Mouse (Mus musculus): ENCODE measurements around the gene Aldh1a3. TPM values are rescaled to one million over a fixed set of nuclear protein-coding genes. Genes with fewer than 3 reads are reported as not detected.

Gene Aldh1a3
- polyA plus RNA-seq, 1 experiment from 2014 or later = 1.5 TPM

DNA sequence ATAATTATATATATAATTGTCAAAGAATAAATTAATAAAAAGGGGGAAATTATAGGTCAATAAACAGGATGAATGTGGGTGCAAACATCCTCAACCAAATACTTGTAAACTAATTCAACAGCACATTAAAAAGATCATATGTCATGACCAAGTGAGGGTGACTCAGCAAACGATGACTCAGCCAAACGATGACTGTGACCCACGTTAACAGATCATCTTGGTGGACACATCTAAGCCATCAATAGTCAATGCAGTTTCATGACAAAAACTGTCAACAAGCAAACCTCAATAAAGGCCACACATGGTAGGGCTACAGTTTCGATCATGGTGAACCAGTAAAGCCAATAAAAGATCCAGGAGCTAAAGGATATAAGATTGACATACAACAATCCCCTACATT, 68.3 kb downstream of the Aldh1a3 start:
- no peak overlapping the region for H3K4me2 ChIP-seq
- peaks cover 6% of the 10 kb centered on the region; the same call in 1 of the 2 replicates for H3K9me3 ChIP-seq (ENCODE audit: low read depth, low read length)
- H3K36me3 ChIP-seq (ENCODE audit: insufficient read depth) = peaks cover 11% of the 10 kb centered on the region
- H3K27me3 ChIP-seq (ENCODE audit: insufficient read depth, low read length) = no peaks in the 10 kb centered on the region
- DNase-seq = no peak
- H3K4me3 ChIP-seq (ENCODE audit: low read depth, low read length) = no peak overlapping the region
- H3K9ac ChIP-seq = no peak overlapping the region
- H3K4me1 ChIP-seq (ENCODE audit: insufficient read depth) = no peaks in the 10 kb centered on the region
- TF ChIP-seq CTCF (IDR thresholded peaks at IDR 0.05; ENCODE audit: low read depth) = no peak
- WGBS = 80% methylated on average over 4 of the region's 4 CpGs
- ATAC-seq (ENCODE audit: insufficient read depth) = no peak
- no peak overlapping the region for H3K27ac ChIP-seq (ENCODE audit: low read depth)

DNA sequence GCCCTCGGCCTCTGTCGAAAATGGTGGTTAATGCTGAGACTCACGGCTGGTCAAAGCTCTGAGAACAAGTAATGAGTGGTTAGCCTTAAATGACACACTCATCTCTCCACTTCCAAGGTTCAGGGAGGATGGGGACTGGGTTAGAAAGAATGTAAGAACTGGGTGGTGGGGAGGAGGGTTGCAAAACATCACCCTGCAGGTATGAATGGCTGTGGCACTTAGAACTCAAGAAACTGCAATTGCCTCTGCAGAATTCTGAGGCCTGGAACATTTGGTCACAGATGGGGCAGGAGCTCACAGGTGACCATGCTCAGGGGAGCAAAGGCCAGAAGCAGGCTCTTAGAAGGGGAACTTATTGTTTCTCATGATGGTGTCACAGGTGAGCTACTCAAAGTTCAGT, 68.9 kb downstream of the Aldh1a3 start:
- peaks cover 6% of the 10 kb centered on the region; the same call in 1 of the 2 replicates for H3K9me3 ChIP-seq (ENCODE audit: low read depth, low read length)
- no peaks in the 10 kb centered on the region for H3K27me3 ChIP-seq (ENCODE audit: insufficient read depth, low read length)
- no peak overlapping the region for H3K27ac ChIP-seq (ENCODE audit: low read depth)
- H3K4me2 ChIP-seq = no peak overlapping the region
- H3K4me1 ChIP-seq (ENCODE audit: insufficient read depth) = no peaks in the 10 kb centered on the region
- TF ChIP-seq CTCF (IDR thresholded peaks at IDR 0.05; ENCODE audit: low read depth) = no peak
- ATAC-seq (ENCODE audit: insufficient read depth) = no peak
- WGBS = 86% methylated on average over 3 of the region's 3 CpGs
- H3K36me3 ChIP-seq (ENCODE audit: insufficient read depth) = peaks cover 11% of the 10 kb centered on the region
- H3K9ac ChIP-seq = no peak overlapping the region
- no peak for DNase-seq
- no peak overlapping the region for H3K4me3 ChIP-seq (ENCODE audit: low read depth, low read length)

DNA sequence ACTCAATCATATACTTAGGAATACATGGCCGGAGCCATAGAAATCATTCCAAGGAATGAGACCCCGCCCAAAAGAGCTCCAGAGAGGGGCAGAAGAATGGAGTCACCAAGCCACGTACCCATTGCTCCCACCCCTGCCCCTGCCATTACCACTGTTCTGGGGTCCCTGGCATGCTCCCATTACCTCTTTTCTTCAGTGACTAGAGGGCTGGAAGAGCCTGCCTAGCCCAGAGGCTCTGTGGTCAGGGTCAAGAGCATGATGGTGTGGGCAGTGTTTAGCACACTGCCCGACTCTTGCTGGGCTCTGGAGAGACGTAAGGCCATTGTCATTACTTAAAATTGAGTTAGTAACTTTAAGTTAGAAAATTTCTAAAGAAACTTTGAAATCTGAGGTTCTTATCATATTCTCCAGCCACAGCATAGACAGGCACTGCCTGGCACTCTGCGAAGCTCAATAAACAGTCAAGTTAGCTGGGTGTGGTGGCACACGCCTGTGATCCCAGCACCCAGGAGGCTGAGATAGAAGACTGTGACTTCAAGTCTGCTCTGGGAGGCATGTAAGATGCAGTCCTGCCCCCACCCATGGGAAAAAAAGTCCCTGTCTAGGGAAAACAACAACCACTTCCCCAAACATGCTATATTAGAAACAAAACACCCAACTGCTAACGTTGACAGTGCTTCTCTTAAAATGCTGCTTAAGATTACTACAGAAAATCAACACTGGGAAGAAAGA, 71.4 kb downstream of the Aldh1a3 start:
- Histone ChIP-seq H3K36me3 (ENCODE audit: insufficient read depth) (peaks cover 11% of the 10 kb centered on the region), H3K27ac (ENCODE audit: low read depth) (no peak overlapping the region), H3K9ac (no peak overlapping the region), H3K4me1 (ENCODE audit: insufficient read depth) (no peaks in the 10 kb centered on the region), H3K27me3 (ENCODE audit: insufficient read depth, low read length) (no peaks in the 10 kb centered on the region), H3K9me3 (ENCODE audit: low read depth, low read length) (no peaks in the 10 kb centered on the region), H3K4me3 (ENCODE audit: low read depth, low read length) (no peak overlapping the region), H3K4me2 (no peak overlapping the region)
- ATAC-seq (ENCODE audit: insufficient read depth) (no peak), DNase-seq (no peak)
- no peak for TF ChIP-seq CTCF (IDR thresholded peaks at IDR 0.05; ENCODE audit: low read depth)
- 76% methylated on average over 8 of the region's 8 CpGs for WGBS

DNA sequence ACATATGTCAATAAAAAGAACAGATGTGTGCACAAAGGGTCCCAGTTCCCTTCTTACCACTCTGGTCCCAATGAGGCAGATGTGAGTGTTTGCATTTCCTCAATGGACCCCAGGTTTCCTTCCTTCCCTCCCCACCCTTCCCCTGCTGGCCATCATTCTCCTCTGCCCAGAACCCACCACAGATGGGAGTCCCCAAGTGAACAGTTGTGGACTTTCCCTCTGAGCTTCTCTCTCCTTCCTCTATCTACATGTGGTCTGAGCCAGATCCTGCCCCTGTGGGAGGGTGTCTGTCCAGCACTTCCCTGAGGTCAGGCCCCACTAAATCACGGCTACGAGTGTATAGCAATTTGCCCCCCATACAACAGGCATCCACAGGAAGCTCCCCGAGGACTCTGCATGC, 72.4 kb downstream of the Aldh1a3 start:
- peaks cover 5% of the 10 kb centered on the region; the same call in 1 of the 2 replicates for H3K36me3 ChIP-seq (ENCODE audit: insufficient read depth)
- DNase-seq (no peak), ATAC-seq (ENCODE audit: insufficient read depth) (no peak)
- no peak overlapping the region for H3K27ac ChIP-seq (ENCODE audit: low read depth)
- H3K4me1 ChIP-seq (ENCODE audit: insufficient read depth) = no peaks in the 10 kb centered on the region
- TF ChIP-seq CTCF (IDR thresholded peaks at IDR 0.05; ENCODE audit: low read depth) = no peak
- no peaks in the 10 kb centered on the region for H3K27me3 ChIP-seq (ENCODE audit: insufficient read depth, low read length)
- H3K4me2 ChIP-seq = no peak overlapping the region
- no peak overlapping the region for H3K9ac ChIP-seq
- no peaks in the 10 kb centered on the region for H3K9me3 ChIP-seq (ENCODE audit: low read depth, low read length)
- no peak overlapping the region for H3K4me3 ChIP-seq (ENCODE audit: low read depth, low read length)
- WGBS = 51% methylated on average over 3 of the region's 3 CpGs

DNA sequence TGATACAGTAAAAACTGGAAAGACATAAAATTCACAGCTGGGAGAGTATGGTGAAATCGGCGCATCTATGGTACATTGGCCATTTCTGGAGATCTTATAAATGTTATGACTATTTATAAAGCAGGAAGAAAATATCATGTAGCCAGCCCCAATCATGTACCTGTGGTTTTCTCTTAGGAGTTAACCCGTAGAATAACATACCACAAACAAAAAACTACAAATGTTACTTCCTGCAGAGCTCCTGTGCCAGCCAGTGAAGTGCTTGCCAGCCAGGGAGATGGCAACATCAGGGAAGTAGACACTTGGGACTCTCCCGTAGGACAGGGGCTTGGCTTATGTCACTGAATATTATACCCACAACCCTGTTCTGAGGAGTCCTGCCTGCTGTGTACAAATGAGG, 76.2 kb downstream of the Aldh1a3 start:
- Histone ChIP-seq H3K9me3 (ENCODE audit: low read depth, low read length) (no peaks in the 10 kb centered on the region), H3K9ac (no peak overlapping the region), H3K4me2 (no peak overlapping the region), H3K27me3 (ENCODE audit: insufficient read depth, low read length) (no peaks in the 10 kb centered on the region), H3K36me3 (ENCODE audit: insufficient read depth) (no peaks in the 10 kb centered on the region), H3K4me3 (ENCODE audit: low read depth, low read length) (no peak overlapping the region), H3K4me1 (ENCODE audit: insufficient read depth) (no peaks in the 10 kb centered on the region), H3K27ac (ENCODE audit: low read depth) (no peak overlapping the region)
- WGBS = 78% methylated on average over 4 of the region's 4 CpGs
- TF ChIP-seq CTCF (IDR thresholded peaks at IDR 0.05; ENCODE audit: low read depth) = no peak
- ATAC-seq (ENCODE audit: insufficient read depth) = no peak
- DNase-seq = no peak

DNA sequence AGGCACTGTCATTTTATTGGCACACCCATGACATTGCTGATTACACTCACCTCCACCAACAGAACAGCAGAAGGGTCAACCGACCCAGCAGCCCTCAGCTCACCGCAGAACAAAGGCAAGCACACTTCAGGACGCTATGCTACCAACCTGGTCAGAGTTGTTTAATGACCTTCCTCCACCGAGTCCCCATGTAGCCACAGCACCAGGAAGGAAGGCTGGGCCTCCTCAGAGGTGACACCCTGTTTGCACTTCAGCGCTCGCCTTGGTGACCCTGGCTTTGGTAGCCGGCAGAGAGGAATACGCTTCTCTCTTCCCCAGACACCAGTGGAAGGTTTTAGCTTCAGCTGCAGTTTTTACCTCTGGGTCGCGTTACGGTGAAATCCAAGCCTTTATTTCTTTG, 77.6 kb downstream of the Aldh1a3 start:
- ATAC-seq (ENCODE audit: insufficient read depth) = no peak
- Histone ChIP-seq H3K4me3 (ENCODE audit: low read depth, low read length) (no peak overlapping the region), H3K9me3 (ENCODE audit: low read depth, low read length) (no peaks in the 10 kb centered on the region), H3K27me3 (ENCODE audit: insufficient read depth, low read length) (no peaks in the 10 kb centered on the region), H3K9ac (no peak overlapping the region), H3K36me3 (ENCODE audit: insufficient read depth) (no peaks in the 10 kb centered on the region), H3K27ac (ENCODE audit: low read depth) (no peak overlapping the region), H3K4me2 (no peak overlapping the region), H3K4me1 (ENCODE audit: insufficient read depth) (no peaks in the 10 kb centered on the region)
- WGBS = 32% methylated on average over 11 of the region's 11 CpGs
- TF ChIP-seq CTCF (IDR thresholded peaks at IDR 0.05; ENCODE audit: low read depth) = no peak
- no peak for DNase-seq

DNA sequence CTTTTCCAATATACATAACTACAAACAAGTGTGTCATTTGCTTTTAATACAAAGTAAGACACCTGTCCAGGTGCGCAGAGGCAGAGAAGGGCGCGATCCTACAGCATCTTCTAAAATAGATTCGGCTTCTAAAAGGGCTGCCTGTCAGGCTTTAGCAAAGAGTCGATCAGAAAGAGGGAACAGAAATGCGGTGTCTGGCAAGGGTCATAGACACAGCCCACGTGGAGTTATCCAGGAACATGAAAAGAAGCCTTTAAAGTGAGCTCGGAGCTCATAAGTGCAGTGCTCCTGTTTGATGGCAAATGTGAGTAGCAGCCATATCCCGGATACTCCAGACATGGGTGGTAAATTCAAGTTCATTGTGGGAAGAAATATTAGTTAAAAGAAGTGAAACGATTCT, 78.7 kb downstream of the Aldh1a3 start:
- Histone ChIP-seq H3K9ac (no peak overlapping the region), H3K27me3 (ENCODE audit: insufficient read depth, low read length) (no peaks in the 10 kb centered on the region), H3K36me3 (ENCODE audit: insufficient read depth) (no peaks in the 10 kb centered on the region), H3K9me3 (ENCODE audit: low read depth, low read length) (no peaks in the 10 kb centered on the region), H3K4me3 (ENCODE audit: low read depth, low read length) (no peak overlapping the region), H3K4me1 (ENCODE audit: insufficient read depth) (no peaks in the 10 kb centered on the region), H3K27ac (ENCODE audit: low read depth) (no peak overlapping the region), H3K4me2 (no peak overlapping the region)
- ATAC-seq (ENCODE audit: insufficient read depth) (no peak), DNase-seq (no peak)
- no peak for TF ChIP-seq CTCF (IDR thresholded peaks at IDR 0.05; ENCODE audit: low read depth)
- WGBS = 83% methylated on average over 10 of the region's 10 CpGs

Data from lung, embryonic 14.5 days (tissue).